Mouse (Mus musculus) ES-E14 (cell line): Measurements from ENCODE around the gene Fga.

Experiments used
- HCFC1 ChIP-seq: IDR thresholded peaks from 2 replicates; pipeline ENCODE4 v1.6.1; 2012; ENCODE audit warnings: low read length, inconsistent platforms, borderline replicate concordance; ENCODE audit not compliant: insufficient read depth
- MAFK ChIP-seq: IDR thresholded peaks from 2 replicates; pipeline ENCODE4 v1.6.1; 2014; ENCODE audit warnings: mild to moderate bottlenecking, low read depth, low read length, inconsistent platforms; ENCODE audit not compliant: insufficient read depth
- ZNF384 ChIP-seq: IDR thresholded peaks from 2 replicates; pipeline ENCODE4 v1.6.1; 2012; ENCODE audit warnings: low read depth, low read length, inconsistent platforms

- TF ChIP-seq HCFC1 (no peak), ZNF384 (no peak), MAFK (no peak)
Measured at GRCm38 (mm10) chr3:83011136-83011535, 14.7 kb upstream of the Fga start.
